Mouse (Mus musculus) lung, adult 18-20 months (tissue): ENCODE data around the gene Med16.
A peak's percentile ranks its signal among the peaks of the same experiment; 100 is the strongest.
"Not testable (repeated sequence)": the region's sequence is repeated elsewhere in the genome, so short reads cannot be mapped to it uniquely, and the experiment has no call there.

Experiments used
- DNase-seq, 2 experiments: peaks; one replicate each; pipeline ENCODE4 v3.0.0; 2022; ENCODE audit warnings: mixed read lengths in 2 of 2

The Med16 gene

DNA sequence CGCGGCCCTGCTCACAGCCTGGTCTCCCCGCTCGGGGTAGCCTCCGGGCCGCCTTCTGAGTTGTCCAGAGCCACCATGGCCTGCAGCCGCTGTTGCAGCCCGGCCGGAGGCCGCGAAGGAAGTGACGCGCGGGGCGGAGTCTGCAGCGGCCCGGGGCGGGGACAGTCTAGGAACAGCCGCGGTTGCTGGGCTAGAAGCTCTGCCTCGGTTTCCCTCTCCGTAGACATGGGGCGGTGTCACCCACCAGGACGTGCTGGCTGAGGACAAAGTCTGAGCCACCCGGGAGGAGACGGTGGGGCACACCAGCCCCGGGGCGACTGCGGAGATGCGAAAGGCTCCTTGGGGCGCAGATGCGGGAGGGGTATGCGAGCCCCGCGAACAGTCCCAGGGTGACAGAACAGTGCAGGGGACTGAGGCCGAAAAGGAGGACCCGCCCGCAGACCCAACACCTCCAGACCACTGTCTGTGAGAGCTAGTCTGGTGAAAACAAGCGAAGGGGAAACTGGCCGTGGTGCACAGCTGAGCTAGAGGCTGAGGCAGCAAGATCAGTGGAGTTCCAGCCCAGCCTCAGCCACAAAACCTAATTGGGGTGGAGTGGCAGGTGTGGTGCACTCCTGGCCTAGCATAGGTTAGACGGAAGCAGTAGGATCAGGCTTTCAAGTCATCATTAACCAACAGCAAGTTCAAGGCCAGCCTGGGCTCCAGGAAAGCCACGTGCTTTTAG, 8.2 kb upstream of the Med16 start, which contains the start of gene Kiss1r:
Gene Kiss1r, plus strand, starts transcription at position 164 of the 724 bp plus-strand sequence.
- peak; percentile 89 to 90 for DNase-seq

DNA sequence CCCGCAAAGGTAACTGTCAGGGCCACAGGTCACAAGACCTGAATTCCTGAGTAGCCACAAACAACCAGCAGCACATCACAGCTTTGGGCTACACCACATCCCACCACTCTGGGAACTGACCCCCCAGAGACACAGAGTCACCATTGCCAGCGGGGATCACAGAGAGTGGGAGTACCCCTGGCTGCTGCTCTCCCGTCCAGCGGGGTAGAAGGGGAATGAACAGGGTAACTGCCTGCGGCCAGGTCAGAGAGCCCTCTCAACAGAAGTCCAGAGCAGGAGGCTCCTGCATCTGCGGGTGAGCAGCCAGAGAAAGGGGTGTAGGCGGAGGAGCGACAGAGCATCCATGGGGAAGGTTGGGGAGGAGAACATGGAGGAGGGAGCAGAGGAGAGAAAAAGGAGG, 7.4 kb upstream of the Med16 start:
- DNase-seq, result no peak

DNA sequence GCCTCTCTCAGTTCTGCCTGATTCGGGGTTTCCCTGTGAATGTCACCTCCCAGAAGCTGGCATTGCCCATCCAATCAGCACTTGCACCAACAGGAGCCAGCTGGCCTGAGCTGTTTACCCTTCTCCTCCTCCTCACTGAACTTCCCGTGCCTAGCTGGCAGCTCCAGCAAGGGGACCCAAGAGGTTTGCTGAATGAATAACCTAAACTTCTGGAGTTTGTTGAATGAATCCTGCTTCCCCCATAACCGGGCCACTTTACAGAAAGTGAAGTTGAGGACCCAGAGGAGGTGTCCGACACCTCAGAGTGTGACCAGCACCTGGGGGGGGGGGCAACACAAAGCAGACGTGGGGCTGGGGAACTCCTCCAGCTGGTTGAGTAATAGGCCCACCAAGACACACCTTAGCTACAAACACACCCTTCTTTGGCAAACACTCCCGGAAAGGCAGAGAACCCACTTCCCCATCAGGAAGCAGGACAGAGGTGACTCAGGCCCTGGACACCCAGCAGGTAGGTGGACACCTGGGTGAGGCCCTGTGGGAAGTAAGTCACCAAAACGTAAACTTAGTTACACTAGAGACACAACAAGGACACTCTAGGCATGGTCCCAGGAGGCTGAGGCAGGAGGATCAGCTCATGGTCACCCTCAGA, 6.3 kb upstream of the Med16 start:
- peak; percentile 68 to 80 for DNase-seq

DNA sequence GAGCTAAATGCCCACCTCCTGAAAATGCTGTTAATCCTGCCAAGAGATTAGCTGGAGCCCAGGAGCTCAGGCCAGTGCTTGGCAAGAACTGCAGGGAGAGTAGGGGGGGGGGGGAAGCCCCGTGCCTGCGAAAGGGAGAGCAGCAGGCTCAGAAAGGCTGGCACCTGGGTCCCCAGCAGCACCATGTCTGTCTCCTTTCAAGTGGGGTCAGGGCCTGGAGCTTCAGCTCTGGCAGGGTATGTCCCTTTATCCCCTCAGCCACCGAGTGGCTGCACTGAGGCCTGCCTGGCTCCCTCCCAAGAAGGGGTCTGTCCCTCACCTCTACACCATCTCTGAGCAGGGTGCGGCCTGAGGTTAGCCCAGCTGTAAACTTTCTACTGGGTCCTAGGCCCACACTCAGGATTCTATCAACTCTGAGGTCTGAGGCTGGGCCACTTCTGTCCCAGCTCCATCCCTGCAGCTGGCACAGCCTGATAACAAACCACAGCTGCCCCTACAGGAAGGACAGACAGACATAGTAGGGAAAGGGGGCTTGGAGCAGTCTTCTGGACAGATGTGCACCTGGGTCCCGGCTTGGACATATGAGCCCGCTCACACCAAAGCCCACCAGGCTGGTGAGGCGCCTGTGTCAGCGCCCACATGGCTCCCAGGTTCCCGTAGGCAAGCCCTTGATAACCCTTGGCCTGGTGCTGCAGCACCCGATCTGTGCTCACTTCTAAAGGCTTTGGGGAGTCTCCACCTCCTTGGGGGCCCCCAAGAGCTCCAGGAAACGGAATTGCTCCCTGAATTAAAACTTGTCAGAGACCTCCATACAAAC, 5.6 kb upstream of the Med16 start:
- DNase-seq, result no peak

DNA sequence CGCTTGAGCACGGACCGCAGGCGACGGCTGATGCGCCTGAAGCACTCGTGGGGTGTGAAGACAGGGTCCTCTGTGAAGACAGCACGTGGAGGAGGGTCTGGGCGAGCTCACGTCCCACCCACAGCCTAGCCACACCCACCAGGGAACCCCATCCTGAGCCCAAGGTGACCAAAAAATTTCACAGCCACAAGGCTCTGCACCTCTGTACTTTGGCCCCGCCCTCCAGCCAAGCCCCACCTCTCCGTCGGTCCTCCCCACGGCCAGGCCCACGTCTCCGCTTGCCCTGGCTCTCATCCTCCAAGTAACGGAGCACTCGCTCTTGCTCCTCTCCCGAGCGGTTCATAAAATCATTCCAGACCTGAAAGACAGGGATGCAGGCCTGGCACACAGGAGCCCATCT, 3.7 kb upstream of the Med16 start:
- no peak for DNase-seq

DNA sequence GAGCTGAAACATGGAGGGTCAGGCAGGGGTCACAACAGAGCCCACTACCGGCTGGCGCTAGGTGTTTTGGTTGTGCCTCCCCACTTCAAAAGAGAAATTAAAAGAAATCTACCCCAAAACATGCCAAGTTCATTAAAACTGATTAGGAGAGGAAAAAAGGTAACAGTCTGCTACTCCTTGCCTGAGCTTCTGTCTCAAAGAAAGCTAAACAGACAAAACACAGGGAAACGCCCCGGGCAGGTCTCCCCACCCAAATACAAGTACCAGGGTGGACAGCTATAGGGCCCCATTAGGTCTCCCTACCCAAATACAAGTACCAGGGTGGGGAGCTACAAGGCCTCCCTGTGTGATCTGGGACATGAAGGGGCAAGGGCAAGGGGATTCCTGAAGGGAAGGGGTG, 1.8 kb upstream of the Med16 start, which contains the start of gene Gm26602:
Gene Gm26602, plus strand, starts transcription at position 301 of the 400 bp plus-strand sequence.
- DNase-seq, result no peak

DNA sequence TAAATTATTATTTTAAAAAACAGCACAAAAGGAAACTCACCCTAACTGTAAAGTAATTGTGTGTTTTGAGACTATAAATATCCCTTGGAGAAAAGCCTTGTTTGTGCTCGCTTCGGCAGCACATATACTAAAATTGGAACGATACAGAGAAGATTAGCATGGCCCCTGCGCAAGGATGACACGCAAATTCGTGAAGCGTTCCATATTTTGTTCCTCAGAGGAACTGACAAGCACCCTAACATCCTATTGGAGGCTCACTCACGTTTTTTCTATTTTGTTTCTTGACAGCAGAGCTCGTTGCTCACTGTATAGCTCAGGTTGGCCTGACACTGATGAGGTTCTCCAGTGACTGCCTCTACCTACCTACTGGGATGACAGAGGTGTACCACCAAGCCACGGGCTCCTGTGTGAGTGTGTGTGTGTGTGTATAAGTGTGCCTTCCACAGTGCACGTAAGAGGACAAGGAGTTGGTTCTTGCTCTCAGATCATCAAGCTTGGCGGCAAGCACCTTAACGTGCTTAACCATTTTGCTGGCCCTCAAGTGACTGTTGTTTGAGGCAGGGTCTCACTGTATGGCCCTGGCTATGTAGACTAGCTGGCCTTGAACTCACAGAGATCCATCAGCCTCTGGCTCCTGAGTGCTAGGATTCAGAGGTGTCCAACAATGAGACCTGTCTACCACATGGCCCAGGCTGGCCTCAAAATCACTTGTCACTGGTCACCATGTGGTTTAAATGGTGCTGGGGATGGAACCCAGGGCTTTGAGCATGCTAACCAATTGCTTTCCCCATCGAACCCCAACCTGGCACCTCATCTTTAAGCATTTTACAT, 584 bp upstream of the Med16 start:
- no peak for DNase-seq

DNA sequence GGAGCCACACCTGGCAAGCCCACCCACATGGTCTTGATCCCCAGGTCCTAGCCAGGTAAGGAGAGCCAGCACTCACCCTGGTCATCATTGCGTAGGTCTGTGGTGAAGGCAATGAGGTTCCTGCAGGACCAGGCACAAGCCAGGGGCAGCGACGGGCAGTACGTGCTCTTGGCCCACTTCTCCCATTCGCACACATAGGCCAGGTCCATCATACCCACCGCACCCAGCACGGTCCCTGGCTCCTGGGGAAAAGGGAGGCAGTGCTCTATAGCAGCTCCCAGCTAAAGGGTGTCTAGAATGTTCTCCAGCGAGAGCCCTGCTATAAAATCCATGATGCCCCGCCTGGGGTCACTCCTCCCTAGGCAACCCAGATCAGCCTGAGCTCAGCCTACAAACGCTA, 1.3 kb downstream of the Med16 start:
- no peak for DNase-seq

DNA sequence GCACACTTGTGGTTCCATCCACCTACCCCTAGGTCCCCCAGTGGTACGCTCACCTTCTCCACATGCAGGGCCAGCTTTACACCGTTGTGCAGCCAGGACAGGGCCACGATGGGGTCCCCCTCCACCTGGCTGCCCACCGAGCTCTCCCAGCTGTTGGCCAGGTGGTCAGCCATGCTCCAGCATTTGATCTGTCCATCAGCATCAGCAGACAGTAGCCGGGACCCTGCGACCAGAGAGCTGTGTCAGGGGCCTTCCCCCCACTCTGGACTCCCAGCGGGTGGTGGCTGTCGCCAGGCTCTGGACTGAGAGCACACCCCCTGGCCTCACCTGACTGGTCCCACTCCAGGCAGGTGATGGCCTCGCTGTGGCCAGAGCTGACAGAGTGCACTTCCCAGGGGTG, 2.0 kb downstream of the Med16 start:
- DNase-seq, result no peak

DNA sequence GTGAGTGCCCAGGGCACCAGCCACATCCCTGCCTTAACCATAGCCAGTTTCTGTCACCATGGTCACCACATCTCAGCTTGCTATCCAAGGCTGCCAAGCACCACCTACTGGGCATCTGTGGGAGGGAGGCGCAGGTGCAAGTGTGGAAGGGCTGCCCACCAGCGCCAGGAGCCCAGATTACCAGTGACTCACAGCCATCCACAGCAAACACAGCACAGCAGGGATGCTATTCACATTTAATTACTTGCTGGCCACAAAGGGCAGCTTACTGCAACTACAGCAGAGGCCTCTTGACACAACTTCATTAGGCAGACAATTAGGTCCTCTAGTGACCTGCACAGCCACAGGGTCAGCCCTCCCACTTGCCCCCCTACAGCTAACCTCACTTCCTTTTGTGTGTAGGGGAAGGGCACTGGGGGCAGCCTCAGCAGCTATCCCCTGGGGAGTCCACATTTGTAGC, 7.7 kb downstream of the Med16 start:
- no peak for DNase-seq

DNA sequence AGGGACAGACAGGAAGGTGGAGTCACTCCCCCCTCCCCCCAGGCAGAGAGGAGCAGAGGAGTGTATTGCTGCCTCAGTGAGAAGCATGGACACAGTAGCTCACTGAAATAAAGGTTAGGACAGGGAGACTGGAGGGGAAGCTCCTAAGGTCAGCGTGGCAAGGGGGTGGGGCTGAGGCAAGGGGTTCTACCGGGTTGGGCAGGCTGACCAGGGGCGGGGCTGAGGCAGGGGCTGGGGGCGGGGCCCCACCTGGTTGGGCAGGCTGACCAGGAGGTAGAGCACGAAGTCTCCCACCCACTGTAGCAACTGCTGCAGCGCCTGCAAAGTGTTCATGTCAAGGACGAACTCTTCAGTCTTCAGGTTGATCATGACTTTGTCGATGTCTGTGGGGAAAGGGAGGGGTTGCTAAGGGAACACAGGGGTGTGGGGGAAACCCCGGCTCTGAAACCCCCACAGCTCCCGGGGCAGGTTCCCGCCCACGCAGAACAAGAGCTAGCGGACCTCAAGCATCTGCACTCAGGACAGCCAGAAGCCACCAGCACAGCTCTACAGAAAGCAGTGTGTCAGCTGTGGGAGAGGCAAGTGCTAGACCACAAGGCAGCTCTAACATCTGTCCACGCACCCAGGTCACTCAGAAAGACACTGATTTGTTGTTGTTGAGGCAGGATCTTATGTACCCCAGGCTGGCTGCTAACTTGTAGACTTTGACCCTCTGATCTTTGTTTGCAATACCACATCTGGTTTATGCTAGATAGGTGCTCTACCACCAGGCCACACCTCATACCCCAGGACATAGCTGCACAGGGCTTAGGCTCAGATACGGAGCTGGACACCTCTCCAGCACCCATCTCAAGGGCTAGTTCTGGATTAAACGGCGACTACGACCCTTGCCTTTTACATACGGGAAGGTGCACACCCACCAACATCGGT, 11.1 kb downstream of the Med16 start:
- DNase-seq, result no peak

DNA sequence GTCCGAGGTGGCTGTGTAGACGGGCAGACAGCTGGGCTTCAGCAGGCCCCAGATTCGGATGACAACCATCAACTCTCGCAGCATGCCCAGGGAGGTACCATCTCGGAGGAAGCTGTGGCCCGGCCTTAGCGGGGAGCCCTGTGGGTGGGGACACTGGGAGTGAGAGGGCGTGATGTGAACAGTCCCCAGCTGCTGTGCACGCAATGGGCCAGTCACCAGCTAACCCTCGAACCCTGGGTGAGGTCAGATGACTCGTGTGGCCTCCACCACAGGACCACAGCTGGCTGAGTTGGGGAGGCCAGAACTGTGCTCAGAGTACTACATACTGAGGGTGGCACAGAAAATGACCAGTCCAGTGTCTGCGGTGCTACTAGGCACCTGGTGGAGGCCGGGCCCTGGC, 11.9 kb downstream of the Med16 start:
- peak in 1 of 2 experiments; percentile 64 for DNase-seq

DNA sequence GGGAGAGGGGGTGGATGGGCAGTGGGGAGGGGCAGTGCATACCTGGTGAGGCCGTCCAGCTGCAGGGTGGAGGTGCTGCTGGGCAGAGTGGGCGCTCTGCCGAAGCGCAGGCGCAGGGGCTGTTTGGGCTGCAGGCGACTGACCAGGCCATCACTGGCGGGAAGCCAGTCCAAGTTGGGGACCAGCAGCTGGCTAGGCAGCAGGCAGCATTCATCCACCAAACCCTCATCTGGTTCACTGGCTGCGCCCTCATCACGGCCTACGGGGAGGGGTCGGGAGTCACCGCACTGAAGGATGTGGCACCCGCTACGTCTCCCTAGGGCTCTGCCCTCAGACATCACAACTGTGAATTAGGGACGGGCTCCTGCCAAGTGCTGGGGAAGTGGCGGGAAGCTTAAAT, 12.4 kb downstream of the Med16 start:
- DNase-seq, result no peak

DNA sequence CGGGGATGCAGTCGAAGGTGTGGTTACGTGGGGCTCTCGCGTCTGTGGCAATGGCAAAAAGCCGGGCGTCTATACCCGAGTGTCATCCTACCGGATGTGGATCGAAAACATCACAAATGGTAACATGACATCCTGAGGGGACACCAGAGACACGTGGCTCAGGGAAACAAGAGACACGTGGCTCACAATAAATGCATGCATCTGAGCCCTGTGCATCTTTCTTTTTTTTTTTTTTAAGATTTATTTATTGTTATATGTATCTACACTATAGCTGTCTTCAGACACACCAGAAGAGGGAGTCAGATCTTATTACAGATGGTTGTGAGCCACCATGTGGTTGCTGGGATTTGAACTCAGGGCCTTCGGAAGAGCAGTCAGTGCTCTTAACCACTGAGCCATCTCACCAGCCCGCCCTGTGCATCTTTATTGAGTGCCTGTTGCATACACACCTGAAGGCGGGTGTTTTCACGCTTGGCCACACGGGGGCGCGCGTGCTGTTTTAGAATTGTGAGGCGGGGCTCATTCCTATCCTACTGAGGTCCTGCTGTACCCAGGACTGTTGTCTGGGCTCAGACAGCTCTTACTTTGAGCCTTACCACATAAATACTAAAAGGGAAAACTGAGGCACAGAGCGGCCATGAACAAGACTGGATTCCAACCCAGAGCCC, 16.1 kb downstream of the Med16 start:
- peak; percentile 70 to 79 for DNase-seq

DNA sequence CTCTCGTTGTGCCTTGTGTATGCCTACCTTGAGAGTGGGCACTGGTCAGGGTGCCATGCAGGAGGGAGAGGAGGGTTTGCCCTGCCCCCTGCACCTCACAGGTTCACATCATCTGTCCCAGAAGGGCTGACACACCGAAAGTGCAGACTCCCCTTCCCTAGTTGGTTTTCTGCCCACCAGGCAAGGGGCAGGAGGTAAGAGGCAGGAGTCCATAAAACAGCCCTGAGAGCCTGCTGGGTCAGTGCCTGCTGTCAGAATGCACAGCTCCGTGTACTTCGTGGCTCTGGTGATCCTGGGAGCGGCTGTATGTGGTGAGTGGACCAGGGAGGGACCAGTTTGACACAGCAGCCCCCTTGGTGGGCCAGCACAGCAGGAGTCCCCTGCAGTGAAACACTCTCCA, 18.1 kb downstream of the Med16 start, which contains the start of gene Cfd:
Gene Cfd, plus strand, starts transcription at position 184 of the 400 bp plus-strand sequence.
- no peak for DNase-seq

DNA sequence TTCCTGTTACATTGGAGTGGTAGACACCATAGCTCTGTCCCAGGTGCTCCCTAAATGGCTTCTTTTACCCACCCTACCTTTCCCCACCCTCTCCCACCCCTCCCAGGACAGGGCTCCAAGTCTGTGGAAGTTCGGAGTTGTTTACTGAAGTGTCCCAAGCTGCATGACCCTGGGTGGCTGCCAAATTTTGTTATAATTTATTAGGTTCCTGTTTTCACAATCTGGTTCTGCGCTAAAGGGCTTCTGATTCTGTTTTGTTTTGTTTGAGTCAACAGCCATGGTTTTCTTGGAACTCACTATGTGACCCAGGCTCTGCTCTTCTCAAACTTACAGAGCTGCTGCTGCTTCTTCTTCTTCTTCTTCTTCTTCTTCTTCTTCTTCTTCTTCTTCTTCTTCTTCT, 19.3 kb downstream of the Med16 start:
- DNase-seq, result no peak

DNA sequence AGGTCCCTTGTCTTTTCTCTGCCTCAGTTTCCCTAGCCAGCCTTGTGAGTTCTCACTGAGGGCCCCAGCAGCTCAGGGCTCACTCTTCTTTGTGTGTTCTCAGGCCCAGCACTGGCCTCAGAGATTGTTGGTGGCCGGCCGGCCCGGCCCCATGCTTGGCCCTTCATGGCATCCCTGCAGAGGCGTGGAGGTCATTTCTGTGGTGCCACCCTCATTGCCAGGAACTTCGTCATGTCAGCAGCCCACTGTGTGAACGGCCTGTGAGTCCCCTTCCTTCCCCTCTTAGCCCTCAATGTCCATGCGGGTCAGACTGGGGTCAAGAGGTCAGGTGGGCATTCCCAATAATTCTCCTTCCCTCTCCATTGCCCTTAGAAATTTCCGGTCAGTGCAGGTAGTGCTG, 22.1 kb downstream of the Med16 start:
- DNase-seq, result no peak

DNA sequence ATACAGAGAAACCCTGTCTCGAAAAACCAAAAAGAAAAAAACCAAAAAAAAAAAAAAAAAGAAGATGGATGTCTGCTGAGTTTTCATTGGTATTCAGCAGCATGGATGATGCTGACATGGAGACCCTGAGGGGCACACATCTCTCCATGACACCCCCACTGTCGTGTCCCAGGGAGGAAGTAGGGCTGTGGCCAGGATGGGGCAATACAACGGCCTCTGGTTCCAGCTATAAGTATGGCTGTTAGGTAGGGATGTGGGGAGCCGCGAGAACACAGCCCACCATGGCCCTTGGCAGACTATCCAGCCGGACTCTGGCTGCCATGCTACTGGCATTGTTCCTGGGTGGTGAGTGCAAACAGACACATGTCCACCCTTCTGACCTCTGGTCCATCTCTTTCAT, 22.7 kb downstream of the Med16 start, which contains the start of gene Elane:
Gene Elane, plus strand, starts transcription at position 194 of the 400 bp plus-strand sequence.
- DNase-seq, result no peak

DNA sequence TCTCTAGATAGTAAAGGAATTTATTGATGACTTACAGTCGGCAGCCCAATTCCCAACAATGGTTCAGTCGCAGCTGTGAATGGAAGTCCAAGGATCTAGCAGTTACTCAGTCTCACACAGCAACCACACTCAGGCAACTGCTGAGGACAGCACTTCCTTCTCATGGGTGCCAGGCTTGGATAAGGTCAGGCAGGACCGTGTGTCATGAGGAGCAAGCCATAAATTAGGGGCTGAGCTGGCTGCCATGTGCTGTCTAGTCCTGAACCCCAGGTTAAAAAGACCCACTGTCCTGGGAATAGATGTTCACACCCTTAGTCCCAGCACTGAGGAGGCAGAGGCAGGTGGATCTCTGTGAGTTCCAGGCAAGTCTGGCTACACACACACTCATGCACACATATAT, 23.8 kb downstream of the Med16 start:
- DNase-seq, result not testable (repeated sequence)

DNA sequence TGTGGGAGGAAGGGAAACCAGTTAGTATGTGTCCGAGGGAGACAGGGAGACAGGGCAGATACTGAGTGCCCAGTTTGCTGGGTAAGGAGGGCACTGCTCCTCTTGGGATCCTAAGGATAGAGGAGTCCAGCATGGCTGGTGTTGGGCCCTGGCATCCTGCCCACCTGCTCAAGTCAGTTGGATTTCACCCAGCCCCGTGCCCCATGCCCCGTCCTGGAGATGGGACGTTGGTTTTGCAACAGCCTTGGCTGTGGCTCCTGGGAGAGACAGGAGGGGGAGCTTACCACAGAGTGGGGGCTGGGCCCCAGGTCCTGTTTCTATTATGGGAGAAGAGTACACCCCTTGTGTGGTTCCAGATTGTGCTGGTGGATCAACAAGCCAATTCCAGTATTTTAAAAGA, 24.3 kb downstream of the Med16 start:
- DNase-seq, result peak; percentile 74 to 79
